Mouse (Mus musculus) forebrain, embryonic 13.5 days (tissue): Measurements from ENCODE around the gene Mrgprf. TPM values are rescaled to one million over a fixed set of nuclear protein-coding genes. Genes with fewer than 3 reads are reported as not detected.

Source experiments
- ATAC-seq: fragments of 200-750 bp; cut with Nextera tagmentation; 2 replicates; pipeline ENCODE4 v1.8.0; 2017
- H3K27ac ChIP-seq: fragments of 300-500 bp; sonication (generic); 2 replicates; pipeline ENCODE4 v1.5.1; 2015; ENCODE audit warnings: inconsistent platforms, mild to moderate bottlenecking, moderate library complexity
- H3K27me3 ChIP-seq: fragments of 300-500 bp; sonication (generic); 2 replicates; pipeline ENCODE4 v1.6.1; 2015; ENCODE audit warnings: mild to moderate bottlenecking, inconsistent platforms
- H3K36me3 ChIP-seq: fragments of 300-500 bp; sonication (generic); 2 replicates; pipeline ENCODE4 v1.6.1; 2015; ENCODE audit warnings: mild to moderate bottlenecking, inconsistent platforms; ENCODE audit not compliant: poor library complexity, severe bottlenecking
- H3K4me1 ChIP-seq: fragments of 300-500 bp; sonication (generic); 2 replicates; pipeline ENCODE4 v1.6.1; 2015; ENCODE audit warnings: inconsistent platforms
- H3K4me2 ChIP-seq: fragments of 300-500 bp; sonication (generic); 2 replicates; pipeline ENCODE4 v1.6.1; 2015; ENCODE audit warnings: inconsistent platforms, mild to moderate bottlenecking, moderate library complexity
- H3K4me3 ChIP-seq: fragments of 300-500 bp; sonication (generic); 2 replicates; pipeline ENCODE4 v1.5.1; 2015; ENCODE audit warnings: mild to moderate bottlenecking, inconsistent platforms
- H3K9ac ChIP-seq: fragments of 300-500 bp; sonication (generic); 2 replicates; pipeline ENCODE4 v1.6.1; 2015; ENCODE audit warnings: mild to moderate bottlenecking, inconsistent platforms
- H3K9me3 ChIP-seq: fragments of 300-500 bp; sonication (generic); replicated peaks from 2 replicates; pipeline ENCODE4 v1.6.1; 2016; ENCODE audit warnings: inconsistent platforms
- WGBS: fragments of 180-500 bp; shearing (Covaris S2); methylation state at CpG from one replicate; pipeline ENCODE4 v1.1.7; 2015; 5-methylcytosine and 5-hydroxymethylcytosine counted together
- polyA plus RNA-seq: library from polyadenylated mRNA; unstranded; fragments of >200 nt; fragmentation: Nextera tagmentation; extraction: Ambion mirVana; gene quantifications from 2 replicates; pipeline ENCODE4 v1.2.1, GENCODE M21; 2015

Mrgprf gene
- 0.67 and 1.9 TPM in 2 replicates for polyA plus RNA-seq

DNA sequence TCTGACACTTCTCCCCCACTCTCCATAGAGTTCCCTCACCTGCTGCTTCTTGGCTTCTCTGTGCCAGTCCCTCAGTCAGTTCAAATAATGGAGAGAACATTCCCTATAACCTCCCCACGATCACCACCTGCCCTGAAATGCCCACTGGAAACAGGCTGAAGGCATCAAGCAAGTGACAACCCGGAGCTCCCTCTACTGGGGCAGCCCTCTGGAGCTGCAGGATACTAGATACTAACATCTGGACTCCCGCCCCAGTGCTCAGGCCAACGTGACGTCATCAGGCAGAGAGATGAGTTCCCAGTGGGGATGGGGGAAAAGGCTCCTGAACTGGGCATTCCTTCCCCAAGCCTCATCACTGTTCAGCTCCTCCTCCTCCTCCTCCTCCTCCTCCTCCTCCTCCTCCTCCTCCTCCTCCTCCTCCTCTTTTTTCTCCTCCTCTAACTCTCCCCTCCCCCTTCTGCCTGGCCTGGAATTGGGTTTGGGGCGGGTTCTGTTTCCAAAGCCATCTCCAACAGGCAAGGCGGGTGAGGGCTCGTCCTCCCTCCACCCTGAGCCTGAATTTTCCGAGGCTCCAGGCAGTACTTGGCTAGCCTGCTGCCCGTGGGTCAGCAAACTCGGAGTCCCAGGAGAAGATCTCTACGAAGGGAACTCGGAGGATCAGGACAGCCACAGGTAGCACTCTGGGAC, at the start of gene Mrgprf:
Gene Mrgprf, plus strand, starts transcription at position 508 of the 687 bp plus-strand sequence.
- 37% methylated on average over 12 of the region's 13 CpGs for WGBS
- Histone ChIP-seq H3K9me3 (no peaks in the 10 kb centered on the region), H3K4me1 (peaks cover 10% of the 10 kb centered on the region), H3K27me3 (no peaks in the 10 kb centered on the region), H3K4me2 (no peak within 1 kb of the TSS), H3K27ac (no peak within 1 kb of the TSS), H3K36me3 (no peaks in the 10 kb centered on the region), H3K4me3 (no peak within 1 kb of the TSS), H3K9ac (no peak within 1 kb of the TSS)
- no peak for ATAC-seq

DNA sequence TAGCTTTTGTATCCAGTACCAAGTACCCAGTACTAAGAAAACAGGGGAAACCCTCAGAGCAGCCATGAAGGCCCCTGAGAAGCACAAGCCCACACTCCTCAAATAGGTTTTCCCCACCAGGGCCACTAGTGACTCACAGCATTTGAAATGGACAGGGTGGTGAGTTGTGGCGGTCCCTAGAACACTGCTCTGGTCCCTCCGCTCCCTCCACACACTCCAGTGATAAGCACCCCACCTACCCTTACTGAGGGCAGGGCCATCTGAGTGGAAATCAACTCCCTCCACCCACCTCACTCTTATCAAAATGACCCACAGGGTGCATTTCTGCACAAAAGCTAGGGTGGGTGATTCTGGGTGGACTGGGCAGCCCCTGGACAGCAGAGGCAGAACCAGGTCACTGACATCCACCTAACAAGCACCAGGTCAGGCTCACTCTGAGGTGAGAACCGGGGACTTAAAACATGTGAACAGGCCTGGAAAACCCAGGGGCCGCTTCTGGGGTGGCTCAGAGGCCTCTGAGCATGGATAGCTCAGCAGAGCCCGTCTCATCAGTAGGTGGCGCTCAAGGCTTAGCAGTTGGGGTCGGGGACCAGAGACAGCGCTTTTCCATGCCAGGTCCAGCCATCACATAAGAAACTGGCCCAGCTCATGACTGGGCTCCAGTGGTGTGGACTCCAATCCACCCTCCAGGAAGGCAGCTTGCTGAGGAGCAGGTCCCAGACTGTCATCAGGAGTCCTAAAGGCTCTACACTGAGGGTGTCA, 47.7 kb upstream of the Mrgprf start:
- peak overlapping the region; percentile 21; the same call in 1 of the 2 replicates for H3K9ac ChIP-seq
- H3K27ac ChIP-seq: no peak overlapping the region
- WGBS: 25% methylated on average over 8 of the region's 8 CpGs
- peak; percentile 76 for ATAC-seq
- H3K9me3 ChIP-seq: no peaks in the 10 kb centered on the region
- no peaks in the 10 kb centered on the region for H3K27me3 ChIP-seq
- H3K36me3 ChIP-seq: no peaks in the 10 kb centered on the region
- H3K4me3 ChIP-seq: no peak overlapping the region
- 0 out of 2 replicates have a peak, but pooled peaks cover 3% of the 10 kb centered on the region for H3K4me1 ChIP-seq
- no peak overlapping the region for H3K4me2 ChIP-seq

DNA sequence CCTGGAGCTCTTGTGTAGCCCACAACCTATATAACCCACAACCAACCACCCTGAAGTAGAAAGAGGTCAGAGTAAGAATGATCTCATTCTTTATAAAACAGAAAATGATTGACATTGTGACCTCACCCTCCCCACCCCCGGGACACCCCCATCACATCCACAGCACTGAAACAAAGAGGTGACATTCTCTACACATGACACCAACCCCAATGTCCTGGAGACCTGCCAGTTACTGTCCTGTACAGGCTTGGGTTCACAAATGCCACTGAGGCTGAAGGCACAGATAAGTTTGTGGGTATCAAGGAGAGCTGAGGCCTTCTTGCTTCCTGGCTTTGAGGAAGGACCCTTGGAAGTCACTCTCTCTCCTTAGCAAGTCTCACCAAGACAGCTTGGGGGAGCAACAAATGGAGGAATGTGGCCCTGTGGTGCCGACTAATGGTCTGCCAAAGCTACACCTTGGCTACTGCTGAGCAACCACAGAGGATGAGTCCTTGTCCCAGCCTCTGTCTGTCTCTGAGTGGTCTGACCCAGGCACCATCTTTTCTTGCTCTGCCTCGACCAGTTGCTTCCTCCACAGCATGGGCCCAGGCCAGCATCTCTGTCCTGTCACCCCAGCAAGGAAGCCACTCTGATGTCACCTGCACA, 46.5 kb upstream of the Mrgprf start:
- Histone ChIP-seq H3K4me2 (no peak overlapping the region), H3K27me3 (no peaks in the 10 kb centered on the region), H3K9ac (no peak overlapping the region), H3K4me3 (no peak overlapping the region), H3K27ac (no peak overlapping the region), H3K9me3 (no peaks in the 10 kb centered on the region), H3K36me3 (no peaks in the 10 kb centered on the region), H3K4me1 (0 out of 2 replicates have a peak, but pooled peaks cover 3% of the 10 kb centered on the region)
- 72% methylated on average over 3 of the region's 3 CpGs for WGBS
- ATAC-seq: no peak

DNA sequence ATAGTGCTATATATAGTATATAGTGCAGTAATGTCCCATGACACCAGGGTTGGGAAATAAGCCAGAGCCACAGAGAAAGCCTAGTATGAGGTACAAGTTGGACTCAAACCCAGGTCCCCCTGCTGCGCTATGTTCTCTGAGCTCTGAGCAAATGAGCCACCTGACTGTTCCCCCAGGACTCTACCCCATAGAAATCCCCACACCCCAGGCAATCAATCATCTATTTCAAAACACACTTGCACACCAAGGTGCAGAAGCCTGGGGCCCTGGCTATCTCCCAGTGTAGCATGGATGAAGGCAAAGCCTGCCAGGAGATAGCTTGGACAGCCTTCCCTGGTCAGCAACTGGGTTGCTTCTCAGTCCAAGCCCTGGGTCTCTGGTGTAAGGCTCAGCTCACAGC, 44.5 kb upstream of the Mrgprf start:
- 94% methylated on average over 1 of the region's 1 CpGs for WGBS
- Histone ChIP-seq H3K4me1 (0 out of 2 replicates have a peak, but pooled peaks cover 3% of the 10 kb centered on the region), H3K9ac (no peak overlapping the region), H3K27ac (no peak overlapping the region), H3K9me3 (no peaks in the 10 kb centered on the region), H3K4me2 (no peak overlapping the region), H3K27me3 (no peaks in the 10 kb centered on the region), H3K4me3 (no peak overlapping the region), H3K36me3 (no peaks in the 10 kb centered on the region)
- ATAC-seq: no peak

DNA sequence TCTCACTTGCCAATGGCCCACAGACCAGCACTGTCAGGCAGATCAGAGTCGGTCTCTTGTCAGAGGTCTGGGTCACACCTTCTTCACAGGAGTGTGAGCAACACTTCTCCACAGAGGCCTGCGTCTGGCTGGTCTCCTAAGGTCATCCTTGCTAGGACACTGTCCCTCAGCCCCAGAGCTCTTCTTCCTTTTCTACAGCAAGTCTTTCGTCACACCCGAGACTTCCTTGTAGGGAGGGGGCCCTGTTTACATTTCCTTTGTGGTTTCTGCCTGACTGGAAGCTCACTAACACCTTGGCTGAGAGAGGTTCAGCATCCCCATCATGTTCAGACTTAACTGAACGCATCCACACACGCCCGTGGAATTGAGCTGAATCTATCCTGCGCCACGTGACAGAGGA, 36.4 kb upstream of the Mrgprf start:
- no peak for ATAC-seq
- Histone ChIP-seq H3K4me1 (no peaks in the 10 kb centered on the region), H3K4me2 (no peak overlapping the region), H3K27ac (no peak overlapping the region), H3K4me3 (no peak overlapping the region), H3K36me3 (peaks cover 30% of the 10 kb centered on the region; the same call in 1 of the 2 replicates), H3K27me3 (no peaks in the 10 kb centered on the region), H3K9me3 (no peaks in the 10 kb centered on the region), H3K9ac (no peak overlapping the region)
- WGBS: 92% methylated on average over 9 of the region's 9 CpGs

DNA sequence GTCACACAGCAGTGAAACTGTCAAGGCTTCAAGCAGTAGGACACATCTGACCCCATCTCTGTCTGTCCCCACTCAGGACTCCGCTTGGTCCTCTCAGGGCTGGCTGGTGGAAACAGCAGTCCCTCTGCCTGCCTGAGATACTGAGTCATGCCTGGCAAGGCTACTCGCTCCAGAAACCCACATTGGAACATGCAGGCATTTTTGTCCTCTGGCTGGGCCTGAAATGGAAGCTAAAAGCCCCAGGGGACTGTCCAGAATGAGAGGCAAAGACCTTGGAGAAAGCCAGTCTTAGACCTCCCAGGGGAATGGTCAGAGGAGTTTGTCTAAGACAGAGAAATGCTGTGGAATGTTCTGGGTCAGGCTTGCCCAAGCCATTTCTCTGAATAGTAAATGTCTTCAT, 34.6 kb upstream of the Mrgprf start:
- H3K9ac ChIP-seq: no peak overlapping the region
- no peak overlapping the region for H3K4me3 ChIP-seq
- no peak for ATAC-seq
- peaks cover 30% of the 10 kb centered on the region; the same call in 1 of the 2 replicates for H3K36me3 ChIP-seq
- no peak overlapping the region for H3K27ac ChIP-seq
- WGBS: 92% methylated on average over 2 of the region's 2 CpGs
- H3K4me2 ChIP-seq: no peak overlapping the region
- no peaks in the 10 kb centered on the region for H3K4me1 ChIP-seq
- H3K27me3 ChIP-seq: no peaks in the 10 kb centered on the region
- no peaks in the 10 kb centered on the region for H3K9me3 ChIP-seq

DNA sequence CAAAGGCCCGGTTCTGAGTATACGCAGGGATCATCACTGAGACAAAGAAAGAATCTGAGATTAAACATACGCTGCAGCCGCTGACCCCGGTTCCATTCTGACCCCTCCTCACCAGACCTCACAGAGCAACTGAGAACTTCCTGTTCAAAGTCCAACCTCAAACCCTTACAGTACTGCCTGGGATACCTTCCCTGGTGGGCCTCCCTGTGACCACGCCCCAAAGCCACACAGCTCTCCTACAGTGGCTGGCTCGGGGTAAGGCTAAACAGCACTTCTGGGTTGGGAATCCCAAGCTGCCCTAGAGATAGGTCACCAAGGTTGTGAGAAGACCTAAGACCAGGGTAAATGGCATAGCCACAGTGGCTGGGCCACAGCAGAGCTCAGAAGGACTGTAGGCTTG, 31.7 kb upstream of the Mrgprf start:
- Histone ChIP-seq H3K4me1 (no peaks in the 10 kb centered on the region), H3K27me3 (no peaks in the 10 kb centered on the region), H3K36me3 (peaks cover 53% of the 10 kb centered on the region; the same call in 1 of the 2 replicates), H3K9me3 (no peaks in the 10 kb centered on the region), H3K4me3 (no peak overlapping the region), H3K4me2 (no peak overlapping the region), H3K27ac (no peak overlapping the region), H3K9ac (no peak overlapping the region)
- WGBS: 91% methylated on average over 7 of the region's 7 CpGs
- ATAC-seq: no peak

DNA sequence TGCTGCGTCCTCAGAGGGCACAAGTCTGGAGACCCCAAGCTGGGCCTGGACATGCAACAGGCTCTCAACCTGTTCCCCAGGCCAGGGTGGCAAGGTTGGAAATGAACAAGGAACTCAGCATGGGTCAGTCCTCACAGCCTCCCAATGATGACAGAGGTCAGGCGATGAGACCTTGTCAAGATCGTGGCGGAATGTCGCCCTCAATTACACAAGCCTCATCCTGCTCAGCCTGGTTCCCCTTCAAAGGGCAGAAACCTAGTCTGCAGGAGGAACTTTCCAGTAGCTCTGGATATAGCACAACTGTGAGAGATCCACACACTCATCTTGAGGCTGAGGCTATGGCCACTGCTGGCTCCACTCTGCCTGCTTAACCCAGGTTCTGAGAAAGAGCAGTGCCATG, 29.7 kb upstream of the Mrgprf start:
- no peaks in the 10 kb centered on the region for H3K4me1 ChIP-seq
- H3K27ac ChIP-seq: no peak overlapping the region
- H3K9ac ChIP-seq: no peak overlapping the region
- no peak overlapping the region for H3K4me2 ChIP-seq
- peaks cover 55% of the 10 kb centered on the region; the same call in 1 of the 2 replicates for H3K36me3 ChIP-seq
- H3K4me3 ChIP-seq: no peak overlapping the region
- no peak for ATAC-seq
- H3K27me3 ChIP-seq: no peaks in the 10 kb centered on the region
- no peaks in the 10 kb centered on the region for H3K9me3 ChIP-seq
- WGBS: 97% methylated on average over 5 of the region's 5 CpGs

DNA sequence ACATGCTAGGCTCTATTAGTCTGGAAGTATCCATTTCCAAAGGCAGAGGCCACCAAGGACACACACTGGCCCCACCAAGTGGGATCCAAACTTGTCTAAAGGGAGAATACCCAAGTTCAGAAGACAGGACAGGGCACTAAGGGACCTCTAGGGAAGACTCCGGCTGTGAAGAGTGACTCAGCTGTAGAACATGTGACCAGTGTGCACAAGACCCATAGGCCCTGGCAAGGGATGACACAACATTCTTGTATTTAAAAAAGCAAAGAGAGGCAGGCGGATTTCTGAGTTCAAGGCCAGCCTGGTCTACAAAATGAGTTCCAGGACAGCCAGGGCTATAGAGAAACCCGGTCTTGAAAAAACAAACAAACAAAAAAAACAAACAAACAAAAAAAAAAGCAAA, 25.1 kb upstream of the Mrgprf start:
- H3K36me3 ChIP-seq: peaks cover 61% of the 10 kb centered on the region
- WGBS: 97% methylated on average over 3 of the region's 3 CpGs

DNA sequence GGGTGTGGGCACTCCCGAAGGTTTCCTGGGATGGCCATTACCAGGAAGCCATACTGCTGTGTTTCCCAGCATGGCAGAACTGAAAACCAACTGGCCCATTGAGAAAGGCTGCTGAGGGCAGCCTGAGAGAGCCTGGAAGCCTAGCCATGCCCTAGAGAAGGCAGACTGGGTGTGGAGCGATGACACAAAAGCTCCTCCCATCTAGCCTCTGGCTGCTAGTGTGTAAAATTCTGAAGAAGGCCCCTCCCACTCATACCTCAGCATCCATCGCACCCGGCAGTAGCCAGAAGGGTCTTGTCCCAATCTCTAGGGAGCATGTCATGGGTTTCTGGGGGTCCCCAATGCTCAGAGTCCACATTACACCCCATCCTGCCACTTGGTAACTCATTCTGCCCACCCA, 19.2 kb upstream of the Mrgprf start:
- 87% methylated on average over 4 of the region's 4 CpGs for WGBS
- ATAC-seq: no peak
- Histone ChIP-seq H3K4me1 (peaks cover 10% of the 10 kb centered on the region), H3K36me3 (peaks cover 29% of the 10 kb centered on the region), H3K27me3 (no peaks in the 10 kb centered on the region), H3K4me3 (no peak overlapping the region), H3K9me3 (no peaks in the 10 kb centered on the region), H3K9ac (no peak overlapping the region), H3K4me2 (no peak overlapping the region), H3K27ac (no peak overlapping the region)

More for the DNA sequence above, 25.1 kb upstream of the Mrgprf start:
- Histone ChIP-seq H3K4me2 (no peak overlapping the region), H3K27me3 (no peaks in the 10 kb centered on the region), H3K9me3 (no peaks in the 10 kb centered on the region), H3K27ac (no peak overlapping the region), H3K9ac (no peak overlapping the region), H3K4me1 (no peaks in the 10 kb centered on the region), H3K4me3 (no peak overlapping the region)
- no peak for ATAC-seq

DNA sequence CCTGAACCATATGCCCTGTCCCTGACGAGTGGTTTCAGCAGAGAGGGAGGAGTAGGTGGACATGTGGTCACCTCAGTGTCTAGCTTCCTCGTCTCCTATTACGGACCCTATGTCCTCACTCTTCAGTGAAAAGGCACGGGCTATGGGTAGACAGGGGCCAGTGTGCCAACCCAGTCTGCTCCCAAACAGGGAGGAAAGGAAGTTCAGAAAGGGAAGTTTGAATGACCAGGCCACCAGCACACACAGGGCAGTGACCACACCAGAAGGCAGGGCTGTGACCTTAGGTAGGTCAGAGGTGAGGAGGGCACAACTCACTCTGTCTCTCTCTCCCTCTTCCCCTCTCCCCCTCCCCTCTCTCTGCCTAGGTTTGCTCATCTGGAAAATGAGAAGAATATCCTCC, 17.6 kb upstream of the Mrgprf start:
- peaks cover 10% of the 10 kb centered on the region for H3K4me1 ChIP-seq
- no peaks in the 10 kb centered on the region for H3K27me3 ChIP-seq
- peak overlapping the region; percentile 67 for H3K4me2 ChIP-seq
- H3K27ac ChIP-seq: no peak overlapping the region
- H3K36me3 ChIP-seq: peaks cover 20% of the 10 kb centered on the region
- H3K9me3 ChIP-seq: no peaks in the 10 kb centered on the region
- H3K4me3 ChIP-seq: peak overlapping the region; percentile 46
- WGBS: 66% methylated on average over 4 of the region's 4 CpGs
- no peak for ATAC-seq
- peak overlapping the region; percentile 62 for H3K9ac ChIP-seq
